Mouse (Mus musculus) brain, embryonic 14.5 days (tissue): Measurements from ENCODE around the gene Impdh1.

Experiments
- CTCF ChIP-seq: fragments of 200-500 bp; IDR thresholded peaks from 2 replicates; pipeline ENCODE4 v1.5.1; 2012; ENCODE audit warnings: inconsistent platforms, mild to moderate bottlenecking, moderate library complexity, borderline replicate concordance; ENCODE audit not compliant: insufficient read depth, insufficient read length; ENCODE audit errors: extremely low read depth
- POLR2A ChIP-seq: fragments of 200-500 bp; IDR thresholded peaks from 2 replicates; pipeline ENCODE4 v1.6.1; 2012; ENCODE audit warnings: mild to moderate bottlenecking, inconsistent platforms, borderline replicate concordance; ENCODE audit not compliant: poor library complexity, insufficient read depth, insufficient read length, severe bottlenecking; ENCODE audit errors: extremely low read depth

- TF ChIP-seq CTCF = 0 out of 2 replicates have a peak, but pooled peaks have one; percentile 1
- TF ChIP-seq POLR2A = no peak
These were observed 25.5 kb upstream of the Impdh1 start for GRCm38 (mm10) chr6:29241697-29242096.
